In the genomic region with DNA sequence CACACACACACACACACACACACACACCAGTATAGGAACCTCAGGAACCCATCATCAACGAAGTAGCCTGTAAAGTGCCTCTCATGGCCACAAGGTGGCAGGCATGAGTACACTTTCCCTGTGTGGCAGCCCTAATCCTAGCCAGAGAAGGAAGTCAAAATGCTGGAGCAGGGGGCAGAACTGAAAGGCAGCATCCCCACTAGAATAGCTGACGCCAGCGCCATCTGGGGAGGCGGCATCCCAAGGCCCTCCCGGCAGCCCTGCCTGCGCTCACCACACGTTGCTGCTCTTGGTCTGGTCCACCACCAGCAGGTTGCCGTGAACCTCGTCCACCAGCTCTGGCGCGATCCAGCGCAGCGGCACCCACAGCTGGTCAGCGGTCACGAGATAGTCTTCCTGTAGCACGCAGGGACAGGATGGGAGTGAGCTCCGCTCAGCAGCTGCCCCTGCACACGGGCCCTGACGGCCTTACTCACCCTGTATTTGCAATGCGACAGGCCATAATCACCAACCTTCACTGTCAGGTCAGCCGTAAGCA, we compare ENCODE assay signal across 7 mouse cellular contexts. TPM values are rescaled to one million over a fixed set of nuclear protein-coding genes. Genes with fewer than 3 reads are reported as not detected.
A peak's percentile ranks its signal among the peaks of the same experiment; 100 is the strongest.
DNase-seq lines count a peak whose midpoint lies in the region; ATAC-seq and TF ChIP-seq lines count a peak whose summit lies in the region.

No protein-coding gene starts in this region.

- 0 out of 2 replicates have a peak overlapping the region, but pooled peaks have one; percentile 22 for H3K27ac ChIP-seq in cortical plate, adult 2 months (ENCODE audit: insufficient read depth, low read length)
- 0 out of 2 replicates have a peak overlapping the region, but pooled peaks have one; percentile 2 for H3K27ac ChIP-seq in intestine, embryonic 14.5 days (ENCODE audit: low read depth)

- no peaks in the 10 kb centered on the region for H3K4me1 ChIP-seq in cortical plate, adult 2 months (ENCODE audit: control insufficient read depth, insufficient read depth, low read length)
- H3K4me1 ChIP-seq in intestine, embryonic 14.5 days (replicated peaks; ENCODE audit: control insufficient read depth, insufficient read depth, low read length) = peaks cover 5% of the 10 kb centered on the region; the same call in 1 of the 2 replicates

- 11% methylated on average over 21 of the region's 21 CpGs for WGBS in intestine, embryonic 14.5 days

- ATAC-seq in intestine, embryonic 14.5 days (replicated peaks; ENCODE audit: low FRiP score, low TSS enrichment, low read depth) = peak; percentile 63
- ATAC-seq in megakaryocyte-erythroid progenitor cell, adult 5-6 weeks (replicated peaks; ENCODE audit: low FRiP score, low TSS enrichment, poor library complexity, severe bottlenecking) = peak; percentile 71

- H3K36me3 ChIP-seq in intestine, embryonic 14.5 days (ENCODE audit: control insufficient read depth, insufficient read depth, low read length) = no peaks in the 10 kb centered on the region

- no peaks in the 10 kb centered on the region for H3K27me3 ChIP-seq in intestine, embryonic 14.5 days (replicated peaks; ENCODE audit: control insufficient read depth, insufficient read depth, low read length)

- TF ChIP-seq CTCF in cortical plate, adult 2 months (IDR thresholded peaks at IDR 0.05; ENCODE audit: extremely low read depth, insufficient read depth, low read length) = peak; percentile 94

- TF ChIP-seq POLR2A in cortical plate, adult 2 months (IDR thresholded peaks at IDR 0.05; ENCODE audit: extremely low read depth, insufficient read depth, low read length) = no peak

- peak overlapping the region; percentile 54 for H3K4me2 ChIP-seq in intestine, embryonic 14.5 days (ENCODE audit: low read length)

- H3K4me3 ChIP-seq in cortical plate, adult 2 months (ENCODE audit: insufficient read depth, low read length) = peak overlapping the region; percentile 6; the same call in 1 of the 2 replicates
- H3K4me3 ChIP-seq in intestine, embryonic 14.5 days (ENCODE audit: low read depth, low read length) = peak overlapping the region; percentile 21

- intact Hi-C loops in left cerebral cortex, postnatal 10 days (cut with DNase I) = loop anchor here (5.0 kb wide), 2 partner anchors 74 to 89 kb away; partner anchors contain the start of gene Cep131

- H3K9me3 ChIP-seq in intestine, embryonic 14.5 days (ENCODE audit: control insufficient read depth, low read length) = no peaks in the 10 kb centered on the region

- DNase-seq in adrenal gland, adult 2 months = peak; percentile 83
- DNase-seq in gastrocnemius, postnatal 10 days = peak; percentile 83
- peak; percentile 91 for DNase-seq in intestine, embryonic 14.5 days (ENCODE audit: low spot score)
- peak; percentile 81 to 87 for DNase-seq in left cerebral cortex, postnatal 10 days (ENCODE audit: extremely low spot score in 1 of 2, low spot score in 2 of 2)
- peak; percentile 81 for DNase-seq in right cerebral cortex, postnatal 4 days

- peak overlapping the region; percentile 27; the same call in 1 of the 2 replicates for H3K9ac ChIP-seq in intestine, embryonic 14.5 days (ENCODE audit: low read length)

RNA-seq across cellular contexts. Expression of gene Aatk, which starts 33.7 kb away (rescaled TPM):
- total RNA-seq in adrenal gland, adult 2 months (2021) = 10 to 100 TPM in 1 of 2 experiments, 1 to 10 TPM in 1; 9.9 to 15.5 TPM
- polyA plus RNA-seq in adrenal gland, adult 2 months (2012; rRNA removed) = 26.3 and 44.1 TPM in 2 replicates
- 208 and 235 TPM in 2 replicates for polyA plus RNA-seq in cortical plate, adult 2 months (2012; rRNA removed)
- total RNA-seq in gastrocnemius, postnatal 10 days (2021) = 10 to 100 TPM; 18.5 to 20.5 TPM
- 4.2 and 4.5 TPM in 2 replicates for polyA plus RNA-seq in intestine, embryonic 14.5 days (2014; fragmentation: Nextera tagmentation; extraction: Ambion mirVana)
- 100 to 1,000 TPM; 136 to 153 TPM for total RNA-seq in left cerebral cortex, postnatal 10 days (2021)
- total RNA-seq in megakaryocyte-erythroid progenitor cell, adult 5-6 weeks (2014; fragmentation: Nextera tagmentation) = 0.62 TPM in 1 of 2 replicates, not detected in the other
- total RNA-seq in megakaryocyte-erythroid progenitor cell, adult 5-6 weeks (2017) = not detected in 2 replicates

Comparison
In these comparisons a context has a peak if more than half of its experiments do, and no peak if none do; other contexts are left out.
1. Peak in every context shown above with its lines: DNase-seq, ATAC-seq, H3K4me3 ChIP-seq and H3K27ac ChIP-seq.
2. RNA of gene Aatk, which starts 33.7 kb away (total RNA-seq): 136 to 153 TPM in left cerebral cortex, postnatal 10 days, 18.5 to 20.5 TPM in gastrocnemius, postnatal 10 days and 9.9 to 15.5 TPM in adrenal gland, adult 2 months; 0.62 TPM in megakaryocyte-erythroid progenitor cell, adult 5-6 weeks; every median in the first group is over 4 times any median in the second.